Mouse (Mus musculus) kidney, postnatal 10 days (tissue): Measurements from ENCODE around the gene Col6a5.
"Not testable (repeated sequence)": the region's sequence is repeated elsewhere in the genome, so short reads cannot be mapped to it uniquely, and the experiment has no call there.

Experiments
- DNase-seq: peaks from one replicate; pipeline ENCODE4 v3.0.0; 2021; ENCODE audit warnings: mixed read lengths

Gene Col6a5

DNA sequence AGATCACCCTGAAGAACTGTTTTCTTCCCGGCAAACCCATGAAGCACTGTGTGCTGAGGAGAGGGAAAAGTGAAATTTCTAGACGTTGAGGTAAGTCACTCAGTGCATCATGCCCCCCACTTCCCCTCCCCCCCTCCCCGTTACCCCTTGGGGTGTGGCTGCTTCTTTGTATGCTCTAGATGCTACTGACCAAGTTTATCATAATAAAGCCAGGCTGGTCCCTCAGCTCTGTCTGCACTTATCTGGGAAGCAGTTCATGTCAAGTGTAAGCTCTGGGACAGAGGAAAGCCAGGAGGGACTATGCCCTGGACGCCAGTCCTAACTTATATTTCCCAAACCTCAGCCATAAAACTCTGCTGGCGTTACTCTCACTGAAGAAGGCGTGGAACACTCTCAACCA is 53.0 kb downstream of the Col6a5 start:
- no peak for DNase-seq

GRCm38 (mm10) chr9:105887521-105887920 is 72.9 kb downstream of the Col6a5 start:
- no peak for DNase-seq

GRCm38 (mm10) chr9:105884656-105885430 is 75.6 kb downstream of the Col6a5 start:
- DNase-seq: no peak

GRCm38 (mm10) chr9:105880743-105881142 is 79.7 kb downstream of the Col6a5 start:
- peak; percentile 66 for DNase-seq

DNA sequence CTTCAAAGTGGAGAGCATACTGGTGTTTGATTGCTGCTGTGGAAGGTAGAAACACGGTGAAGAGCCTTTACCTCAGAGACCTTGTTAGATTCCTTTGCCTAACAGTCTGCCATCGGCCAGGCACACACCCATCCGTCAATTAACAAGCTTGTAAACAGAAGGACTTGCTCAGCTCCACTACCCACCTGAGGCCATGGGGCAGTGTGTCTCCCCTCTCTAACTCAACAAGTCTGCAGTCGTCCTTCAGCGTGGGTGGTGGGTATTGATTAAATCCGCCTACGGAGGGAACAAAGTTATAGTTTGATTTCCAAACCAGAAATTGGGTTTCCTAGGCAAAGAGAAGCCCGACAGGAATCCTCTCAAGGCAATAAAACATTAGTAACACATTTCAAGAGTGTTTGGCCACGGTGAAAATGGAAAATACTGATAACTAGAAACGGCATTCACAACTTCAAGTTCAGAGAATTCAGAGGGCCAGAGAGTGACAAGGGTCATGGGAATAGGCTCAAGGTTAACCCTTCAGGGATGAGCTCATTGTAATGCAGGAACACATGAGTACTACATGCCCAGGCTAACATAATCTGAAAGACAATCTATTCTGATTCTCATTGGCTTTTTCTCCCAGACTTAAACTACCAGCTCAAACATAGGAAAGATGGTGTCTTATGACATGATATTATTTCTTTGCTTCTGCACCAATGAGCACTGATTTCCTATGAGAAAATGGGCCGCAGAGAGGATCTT is 81.9 kb downstream of the Col6a5 start:
- DNase-seq: no peak

DNA sequence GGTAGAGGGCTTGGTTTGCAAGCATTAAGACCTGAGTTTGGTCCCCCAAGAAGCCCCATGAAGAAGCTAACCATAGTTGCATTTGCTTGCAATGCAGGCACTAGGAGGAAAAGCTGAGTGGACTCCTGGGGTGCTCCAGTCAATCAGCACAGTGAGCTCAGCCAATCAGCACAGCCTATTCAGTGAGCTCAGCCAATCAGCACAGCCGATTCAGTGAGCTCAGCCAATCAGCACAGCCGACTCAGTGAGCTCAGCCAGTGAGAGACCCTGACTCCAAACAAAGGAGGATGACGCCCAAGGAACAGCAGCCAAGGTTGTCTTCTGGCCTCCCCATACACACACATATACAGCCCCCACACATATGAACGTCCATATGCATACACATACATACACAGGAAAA is 84.3 kb downstream of the Col6a5 start:
- no peak for DNase-seq

GRCm38 (mm10) chr9:105871643-105872042 is 88.8 kb downstream of the Col6a5 start:
- DNase-seq: no peak

DNA sequence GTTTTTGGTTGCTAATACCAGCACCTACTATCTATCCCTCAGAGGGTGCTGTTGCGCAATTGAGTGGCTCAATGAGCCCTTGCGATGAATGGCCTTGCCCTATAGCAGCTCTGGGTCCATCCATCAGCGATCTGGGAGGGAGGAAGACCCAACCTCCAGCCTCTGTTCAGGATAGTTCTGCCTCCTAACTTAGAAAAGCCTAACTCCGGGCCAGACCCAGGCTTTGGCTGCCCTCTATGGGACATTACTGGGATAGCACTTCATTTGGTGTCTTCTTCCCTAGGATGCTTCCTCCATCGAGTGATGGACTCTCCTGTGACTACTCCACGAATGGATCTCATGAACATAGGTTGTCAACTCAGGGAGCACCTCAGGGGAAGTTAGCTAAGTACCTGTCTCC is 102.7 kb downstream of the Col6a5 start:
- DNase-seq: peak; percentile 76

DNA sequence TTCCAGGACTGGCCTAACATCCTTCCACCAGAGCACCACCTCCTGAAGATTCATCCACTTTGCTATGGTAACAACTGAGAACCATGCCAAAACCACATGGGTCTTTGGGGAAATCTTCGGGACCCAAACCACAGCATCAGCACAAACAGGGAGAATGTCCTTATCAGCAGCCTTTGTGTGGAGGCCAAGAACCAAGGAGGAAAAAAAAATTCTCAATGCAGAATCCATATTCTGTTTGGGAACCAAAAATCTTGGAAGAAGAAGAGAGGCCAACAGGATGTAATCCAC is 107.7 kb downstream of the Col6a5 start:
- DNase-seq: no peak

DNA sequence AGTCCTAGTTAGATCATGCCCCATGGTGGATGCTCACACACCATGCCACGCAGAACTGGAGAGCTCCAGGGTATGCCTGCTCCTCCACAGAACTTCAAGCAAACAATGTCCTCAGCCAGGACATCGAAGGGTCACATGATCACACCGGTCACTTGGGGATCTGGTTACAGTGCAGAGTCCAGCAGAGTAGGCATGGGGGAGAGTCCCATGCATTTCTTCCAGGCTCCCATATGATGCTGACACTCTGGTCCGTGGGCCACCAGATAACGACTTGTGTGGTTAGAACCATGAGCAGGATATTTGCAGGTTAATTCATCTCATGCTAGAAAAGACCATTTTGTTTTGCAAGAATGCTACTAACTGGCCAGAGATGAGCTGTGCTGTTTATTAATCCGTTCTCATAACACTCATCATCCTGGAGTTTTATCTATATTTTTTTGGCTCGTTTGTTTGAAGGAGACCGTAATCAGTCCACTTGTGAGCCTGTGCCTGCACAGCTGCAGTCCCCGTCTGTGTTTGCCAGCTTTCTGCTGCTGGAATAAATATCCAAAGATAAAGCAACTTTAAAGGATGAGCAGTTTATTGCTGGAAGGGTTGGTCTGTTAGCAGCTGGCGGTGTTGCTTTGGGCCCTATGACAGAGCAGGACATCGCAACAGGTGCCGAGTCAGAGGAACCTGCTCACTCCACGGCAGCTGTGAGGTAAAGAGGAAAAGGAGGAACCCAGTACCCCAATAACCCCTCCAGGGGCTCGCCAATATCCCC is 108.2 kb downstream of the Col6a5 start:
- DNase-seq: no peak

DNA sequence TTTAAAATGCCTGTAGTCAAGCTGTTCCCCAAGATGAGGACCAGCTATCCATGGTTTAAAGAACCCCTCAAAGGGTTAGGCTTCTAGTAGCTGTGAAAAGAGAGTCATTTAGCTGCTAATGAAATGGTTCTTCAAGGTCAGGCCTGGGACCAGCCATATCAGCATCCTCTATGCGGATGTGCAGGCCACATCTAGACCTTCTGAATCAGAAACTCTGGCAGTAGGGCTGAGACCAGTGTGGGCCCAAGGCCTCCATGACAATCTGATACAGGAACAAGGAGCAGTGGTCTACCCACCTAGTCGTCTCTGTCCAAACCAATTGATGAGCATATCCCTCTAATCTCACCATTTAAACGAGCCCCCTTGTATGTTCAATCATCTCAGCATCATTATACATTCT is 109.4 kb downstream of the Col6a5 start:
- DNase-seq: no peak

DNA sequence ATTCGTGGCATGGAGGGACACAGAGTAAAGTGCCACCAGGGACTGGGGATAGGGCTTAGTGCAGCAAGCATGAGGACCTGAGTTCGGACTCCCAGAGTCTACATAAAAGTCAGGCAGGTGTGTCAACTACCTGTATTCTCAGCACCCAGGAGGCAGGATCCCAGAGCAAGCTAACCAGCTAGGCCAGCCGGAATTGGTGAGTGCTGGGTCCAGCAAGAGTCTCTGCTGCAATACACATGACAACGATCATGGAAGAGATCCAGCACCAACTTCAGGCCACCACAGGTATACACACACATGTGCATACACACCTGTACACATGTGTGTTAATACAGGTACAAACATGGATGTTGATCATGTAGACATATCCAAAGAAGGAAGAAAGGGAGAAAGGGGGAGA is 112.0 kb downstream of the Col6a5 start:
- DNase-seq: no peak

DNA sequence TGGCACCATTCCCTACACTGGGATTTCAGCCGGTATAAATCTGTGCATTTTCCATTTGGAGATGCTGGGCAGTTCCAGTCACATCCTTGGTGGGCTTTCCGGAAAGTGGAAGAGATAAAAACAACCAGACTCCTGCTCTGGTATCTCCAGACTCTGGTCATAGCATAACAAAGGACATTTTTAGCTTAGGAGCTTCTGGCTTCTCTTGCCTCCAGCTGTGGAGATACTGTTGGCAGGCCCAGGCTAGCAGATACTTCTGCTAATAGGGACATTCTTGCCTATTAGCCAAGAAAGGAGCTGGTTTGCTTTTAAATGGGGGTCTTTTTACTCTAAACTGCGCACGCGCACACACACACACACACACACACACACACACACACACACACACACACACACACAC is 113.2 kb downstream of the Col6a5 start:
- DNase-seq: no peak

- not testable (repeated sequence) for DNase-seq
Measured at GRCm38 (mm10) chr9:105841386-105841785, 119.1 kb downstream of the Col6a5 start.

- DNase-seq: no peak
Measured at GRCm38 (mm10) chr9:105839147-105839515, 121.3 kb downstream of the Col6a5 start.

- no peak for DNase-seq
Measured at GRCm38 (mm10) chr9:105838396-105839146, 121.9 kb downstream of the Col6a5 start.

- DNase-seq: peak; percentile 12
Measured at GRCm38 (mm10) chr9:105835587-105835986, 124.9 kb downstream of the Col6a5 start.

DNA sequence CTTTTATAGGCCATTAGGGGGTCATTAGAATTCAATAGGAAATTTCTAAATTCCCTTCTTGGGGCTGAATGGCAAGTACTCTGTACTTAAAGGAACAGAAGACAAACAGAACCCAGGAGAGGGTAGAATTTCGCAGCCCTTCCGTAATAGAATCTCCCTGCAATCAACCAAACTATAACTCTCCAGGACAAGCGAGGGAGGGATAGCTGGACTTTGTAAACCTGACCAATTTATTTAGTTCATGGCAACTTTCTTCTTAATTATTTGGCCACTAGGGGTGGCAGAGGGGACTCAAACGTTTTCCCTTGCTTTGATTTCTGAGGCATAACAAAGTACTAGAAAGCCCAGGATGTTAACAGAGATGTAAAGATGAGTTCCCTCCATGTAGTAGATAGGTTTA is 125.6 kb downstream of the Col6a5 start:
- no peak for DNase-seq

- DNase-seq: no peak
Measured at GRCm38 (mm10) chr9:105831291-105831690, 129.2 kb downstream of the Col6a5 start.

DNA sequence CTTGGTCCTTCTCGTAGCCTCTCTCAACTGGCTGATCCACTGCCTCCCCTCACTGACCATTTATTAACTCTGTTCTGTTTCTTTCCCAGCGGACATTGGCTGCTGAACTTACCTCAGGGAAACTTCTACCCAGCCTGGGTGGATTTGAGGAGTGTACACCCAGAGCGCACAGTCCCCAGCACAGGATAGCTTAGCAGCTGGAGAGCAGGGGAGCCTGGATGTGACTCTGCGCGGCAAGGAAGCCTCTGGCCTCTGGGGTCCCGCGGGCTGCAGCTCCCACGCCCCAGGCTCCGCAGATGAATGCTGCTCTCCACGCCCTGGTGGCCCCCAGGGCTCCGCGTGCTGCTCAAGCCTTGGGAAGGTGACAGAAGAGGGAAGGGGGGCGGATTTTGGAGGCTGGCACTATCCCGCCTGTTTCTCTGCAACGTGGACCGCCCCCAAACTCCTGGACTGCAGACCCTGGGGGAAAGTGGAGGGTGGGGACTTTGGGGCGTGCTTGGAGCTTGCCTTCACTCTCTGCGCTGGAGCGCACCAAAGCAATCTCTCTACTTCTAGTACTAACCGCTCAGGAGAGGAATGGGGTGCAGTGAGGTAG is 132.6 kb downstream of the Col6a5 start, which contains the start of gene Col6a6:
Col6a6 (minus strand) TSS at position 370 of the 595 bp plus-strand sequence.
- no peak for DNase-seq

- peak; percentile 19 for DNase-seq
Measured at GRCm38 (mm10) chr9:105827076-105827647, 133.3 kb downstream of the Col6a5 start.

DNA sequence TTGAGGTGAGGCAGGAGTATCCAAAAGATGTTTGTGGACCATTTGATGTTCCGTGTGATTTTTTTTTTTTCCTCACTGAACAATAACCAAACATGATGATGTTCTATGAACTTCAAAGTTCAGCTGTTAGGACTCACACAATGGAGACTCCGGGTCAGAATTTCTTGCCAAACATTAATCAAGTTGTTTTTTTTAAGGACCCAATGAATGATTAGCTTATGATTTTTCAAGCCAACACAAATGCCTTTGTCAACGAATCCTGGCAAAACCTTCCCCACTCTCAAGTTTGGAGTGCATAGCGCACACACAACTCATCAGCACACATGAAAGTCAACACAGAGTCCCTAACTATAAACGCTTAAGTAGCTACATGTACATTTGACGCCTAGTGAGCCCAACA is 139.7 kb downstream of the Col6a5 start:
- no peak for DNase-seq
